Mouse (Mus musculus) forebrain, embryonic 16.5 days (tissue): ENCODE data around the gene Krt27. TPM values are rescaled to one million over a fixed set of nuclear protein-coding genes. Genes with fewer than 3 reads are reported as not detected.

Source experiments
- ATAC-seq: fragments of 200-750 bp; cut with Nextera tagmentation; 2 replicates; pipeline ENCODE4 v1.8.0; 2017; ENCODE audit warnings: mild to moderate bottlenecking, moderate library complexity
- H3K27ac ChIP-seq: fragments of 300-500 bp; sonication (generic); 2 replicates; pipeline ENCODE4 v1.5.1; 2014; ENCODE audit warnings: low read length, control low read depth
- H3K27me3 ChIP-seq: fragments of 300-500 bp; sonication (generic); replicated peaks from 2 replicates; pipeline ENCODE4 v1.6.1; 2014; ENCODE audit warnings: low read length; ENCODE audit not compliant: control insufficient read depth, insufficient read depth
- H3K36me3 ChIP-seq: fragments of 300-500 bp; sonication (generic); 2 replicates; pipeline ENCODE4 v1.6.1; 2014; ENCODE audit not compliant: control insufficient read depth, insufficient read depth
- H3K4me1 ChIP-seq: fragments of 300-500 bp; sonication (generic); replicated peaks from 2 replicates; pipeline ENCODE4 v1.6.1; 2014; ENCODE audit warnings: low read length; ENCODE audit not compliant: control insufficient read depth, insufficient read depth
- H3K4me2 ChIP-seq: fragments of 300-500 bp; sonication (generic); 2 replicates; pipeline ENCODE4 v1.6.1; 2014; ENCODE audit warnings: mild to moderate bottlenecking, low read length, control low read depth
- H3K4me3 ChIP-seq: fragments of 300-500 bp; sonication (generic); replicated peaks from 2 replicates; pipeline ENCODE4 v1.5.1; 2014; ENCODE audit warnings: mild to moderate bottlenecking, low read length, control low read depth
- H3K9ac ChIP-seq: fragments of 300-500 bp; sonication (generic); replicated peaks from 2 replicates; pipeline ENCODE4 v1.6.1; 2014; ENCODE audit warnings: low read depth, low read length, control low read depth
- H3K9me3 ChIP-seq: fragments of 300-500 bp; sonication (generic); 2 replicates; pipeline ENCODE4 v1.6.1; 2016; ENCODE audit warnings: low read length; ENCODE audit not compliant: control insufficient read depth
- WGBS: fragments of 180-500 bp; shearing (Covaris S2); extraction: QIAGEN DNeasy Blood & Tissue Kit; methylation state at CpG from one replicate; pipeline ENCODE4 v1.1.7; 2014; 5-methylcytosine and 5-hydroxymethylcytosine counted together
- polyA plus RNA-seq: library from polyadenylated mRNA; unstranded; fragments of >200 nt; fragmentation: Nextera tagmentation; extraction: Ambion mirVana; gene quantifications from 2 replicates; pipeline ENCODE4 v1.2.1, GENCODE M21; 2015

Gene Krt27
- not detected in 2 replicates for polyA plus RNA-seq

DNA sequence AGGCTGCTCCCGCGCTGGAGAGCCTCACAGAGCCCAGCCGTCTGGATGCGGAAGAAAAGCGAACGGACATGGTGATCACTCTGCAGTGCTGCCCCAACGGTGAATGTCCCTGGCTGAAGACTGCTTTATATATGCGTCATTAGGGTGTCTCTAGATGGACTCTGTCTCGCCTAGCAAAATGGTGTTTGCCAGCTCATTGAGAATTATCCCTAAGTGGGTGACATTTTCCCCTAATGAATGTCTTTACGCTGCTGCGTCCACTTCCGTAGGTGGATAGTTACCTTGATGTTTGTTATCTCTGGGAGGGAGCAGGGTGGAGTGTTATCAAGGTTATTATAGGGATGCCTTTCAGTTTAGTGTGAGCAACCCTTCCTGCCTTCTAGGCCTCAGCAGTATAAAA lies at the start of gene Krt27:
TSS of gene Krt27 (minus strand) at position 101 of the 400 bp plus-strand sequence.
- Histone ChIP-seq H3K4me2 (no peak within 1 kb of the TSS), H3K9me3 (no peaks in the 10 kb centered on the region), H3K4me3 (no peak within 1 kb of the TSS), H3K27me3 (no peaks in the 10 kb centered on the region), H3K27ac (no peak within 1 kb of the TSS), H3K9ac (no peak within 1 kb of the TSS), H3K4me1 (no peaks in the 10 kb centered on the region), H3K36me3 (no peaks in the 10 kb centered on the region)
- no peak for ATAC-seq
- 82% methylated on average over 12 of the region's 12 CpGs for WGBS

DNA sequence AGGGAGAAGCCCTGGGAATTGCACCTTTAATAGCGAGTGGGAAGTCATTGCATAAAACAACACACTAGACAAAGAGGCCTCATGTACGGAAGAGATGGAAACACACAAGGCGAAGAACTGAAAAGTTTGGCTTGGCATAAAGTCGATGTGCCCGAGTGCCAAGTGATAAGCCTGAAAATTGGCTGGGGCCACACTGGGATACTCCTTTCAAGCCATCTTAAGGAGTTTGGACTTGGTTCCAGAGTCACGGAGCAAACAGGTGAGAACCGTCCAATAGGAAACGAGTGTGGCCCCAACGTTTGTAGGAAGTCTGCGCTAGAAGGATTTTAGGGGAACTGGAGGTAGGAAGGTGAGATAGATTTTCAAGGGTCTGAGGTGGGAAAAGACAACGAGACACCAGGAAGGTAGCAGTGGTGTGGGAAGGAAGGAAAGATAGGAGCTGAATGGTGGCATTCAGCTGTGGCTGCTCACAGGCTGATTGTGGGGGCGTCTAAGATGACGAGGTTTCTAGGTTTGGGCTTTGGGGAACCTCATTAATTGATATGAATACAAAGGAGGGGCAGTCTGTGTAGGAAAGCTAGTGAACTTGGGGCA lies 49.1 kb upstream of the Krt27 start:
- no peaks in the 10 kb centered on the region for H3K27me3 ChIP-seq
- 88% methylated on average over 13 of the region's 13 CpGs for WGBS
- H3K36me3 ChIP-seq: no peaks in the 10 kb centered on the region
- no peaks in the 10 kb centered on the region for H3K4me1 ChIP-seq
- no peaks in the 10 kb centered on the region for H3K9me3 ChIP-seq
- H3K27ac ChIP-seq: no peak overlapping the region
- H3K4me3 ChIP-seq: no peak overlapping the region
- H3K9ac ChIP-seq: no peak overlapping the region
- H3K4me2 ChIP-seq: no peak overlapping the region
- ATAC-seq: no peak

DNA sequence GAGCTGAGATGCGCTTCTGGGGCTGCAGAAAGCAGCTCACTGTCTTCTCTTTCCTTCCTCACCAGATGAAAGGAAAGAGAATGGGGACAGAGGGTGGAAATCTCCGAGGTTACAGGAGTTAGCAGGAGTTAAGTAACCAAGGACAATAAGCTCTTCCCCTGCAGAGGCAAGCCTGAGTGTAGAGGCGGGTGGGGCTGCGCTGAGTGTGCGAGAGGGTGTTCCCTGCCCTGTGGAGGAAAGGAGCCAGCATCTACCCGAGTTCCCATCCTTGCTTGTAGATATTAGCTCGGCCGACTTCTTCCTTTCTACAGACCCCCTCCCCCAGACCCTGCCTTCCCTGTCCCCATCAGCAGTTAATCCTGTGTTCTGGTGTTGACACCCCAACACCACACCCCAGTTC lies 47.9 kb upstream of the Krt27 start:
- Histone ChIP-seq H3K27me3 (no peaks in the 10 kb centered on the region), H3K4me2 (no peak overlapping the region), H3K9me3 (no peaks in the 10 kb centered on the region), H3K9ac (no peak overlapping the region), H3K4me1 (no peaks in the 10 kb centered on the region), H3K36me3 (no peaks in the 10 kb centered on the region), H3K27ac (no peak overlapping the region), H3K4me3 (no peak overlapping the region)
- no peak for ATAC-seq
- 55% methylated on average over 8 of the region's 8 CpGs for WGBS

- H3K27me3 ChIP-seq: no peaks in the 10 kb centered on the region
- H3K36me3 ChIP-seq: no peaks in the 10 kb centered on the region
- H3K4me3 ChIP-seq: no peak overlapping the region
- whole genome bisulfite sequencing: 77% methylated on average over 3 of the region's 3 CpGs
- no peak overlapping the region for H3K4me2 ChIP-seq
- H3K9me3 ChIP-seq: no peaks in the 10 kb centered on the region
- no peak overlapping the region for H3K9ac ChIP-seq
- no peaks in the 10 kb centered on the region for H3K4me1 ChIP-seq
- H3K27ac ChIP-seq: no peak overlapping the region
- no peak for ATAC-seq
These were observed 47.2 kb upstream of the Krt27 start for GRCm38 (mm10) chr11:99398084-99398483.

DNA sequence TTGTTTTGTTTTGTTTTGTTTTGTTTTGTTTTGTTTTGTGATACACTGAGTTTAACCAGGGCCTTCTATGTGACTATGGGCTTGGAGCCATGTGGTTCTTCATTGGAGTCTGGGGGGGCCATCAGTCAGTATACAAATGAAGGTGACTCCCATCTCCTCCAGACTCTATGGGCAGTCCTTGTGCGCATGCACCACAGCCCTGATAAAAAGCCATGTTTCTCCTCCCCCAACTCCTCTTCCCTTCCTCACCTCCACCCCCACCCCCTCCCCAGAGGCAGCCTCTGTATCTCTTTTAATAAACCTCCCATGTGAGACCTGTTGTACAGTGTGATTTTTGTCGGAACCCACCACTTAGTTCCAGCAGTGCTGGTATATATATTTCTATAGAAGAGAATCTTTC lies 45.8 kb upstream of the Krt27 start:
- no peak overlapping the region for H3K9ac ChIP-seq
- H3K27ac ChIP-seq: no peak overlapping the region
- no peaks in the 10 kb centered on the region for H3K27me3 ChIP-seq
- 38% methylated on average over 2 of the region's 2 CpGs for WGBS
- ATAC-seq: no peak
- H3K9me3 ChIP-seq: no peaks in the 10 kb centered on the region
- H3K4me3 ChIP-seq: no peak overlapping the region
- no peaks in the 10 kb centered on the region for H3K36me3 ChIP-seq
- H3K4me1 ChIP-seq: no peaks in the 10 kb centered on the region
- no peak overlapping the region for H3K4me2 ChIP-seq

- no peaks in the 10 kb centered on the region for H3K9me3 ChIP-seq
- no peaks in the 10 kb centered on the region for H3K27me3 ChIP-seq
- H3K27ac ChIP-seq: no peak overlapping the region
- H3K36me3 ChIP-seq: no peaks in the 10 kb centered on the region
- WGBS: 2% methylated on average over 3 of the region's 3 CpGs
- no peak for ATAC-seq
- H3K4me3 ChIP-seq: no peak overlapping the region
- H3K4me1 ChIP-seq: no peaks in the 10 kb centered on the region
- no peak overlapping the region for H3K4me2 ChIP-seq
- no peak overlapping the region for H3K9ac ChIP-seq
These were observed 45.1 kb upstream of the Krt27 start for GRCm38 (mm10) chr11:99396034-99396433.

DNA sequence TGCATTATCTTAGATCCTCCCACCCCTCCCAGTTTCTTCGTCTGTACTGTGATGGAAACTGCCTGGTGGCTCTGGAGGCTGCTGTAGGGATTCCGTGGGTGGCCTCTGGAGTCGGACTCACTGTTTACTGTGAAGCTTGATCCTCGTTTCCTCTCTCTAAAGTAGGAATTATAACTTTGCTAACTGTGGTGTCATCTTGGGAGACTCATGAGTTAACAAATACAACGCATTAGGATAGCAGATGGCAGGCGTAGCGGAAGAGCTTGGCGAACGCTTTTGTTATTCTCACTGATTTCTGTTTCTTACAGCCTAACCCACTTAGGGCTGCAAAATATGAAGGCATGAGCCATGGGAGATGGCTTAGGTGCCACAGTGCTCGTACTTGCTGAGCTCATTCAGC lies 41.6 kb upstream of the Krt27 start:
- Histone ChIP-seq H3K4me2 (no peak overlapping the region), H3K9me3 (no peaks in the 10 kb centered on the region), H3K27me3 (no peaks in the 10 kb centered on the region), H3K36me3 (no peaks in the 10 kb centered on the region), H3K27ac (0 out of 2 replicates have a peak overlapping the region, but pooled peaks have one; percentile 29), H3K4me1 (no peaks in the 10 kb centered on the region), H3K4me3 (no peak overlapping the region), H3K9ac (no peak overlapping the region)
- 78% methylated on average over 10 of the region's 10 CpGs for WGBS
- ATAC-seq: no peak

DNA sequence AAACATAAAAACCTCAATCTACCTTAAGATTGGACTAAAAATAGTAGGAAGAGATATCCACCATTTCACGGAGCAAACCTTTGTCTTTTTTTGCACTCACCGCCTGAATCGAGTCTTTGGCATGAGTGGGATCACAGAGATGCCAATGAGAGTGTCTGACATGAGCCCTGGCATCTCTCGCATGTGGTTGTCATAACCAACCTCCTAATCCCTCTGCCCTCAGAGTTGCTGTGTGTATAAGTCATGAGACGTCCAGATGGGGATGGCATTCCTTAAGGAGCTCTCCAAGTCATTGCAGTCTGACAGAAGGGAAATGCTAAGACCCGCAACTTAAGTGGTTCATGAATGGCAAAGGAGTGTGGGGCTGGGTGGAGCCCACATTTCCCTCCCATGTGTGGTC lies 40.5 kb upstream of the Krt27 start:
- H3K4me1 ChIP-seq: 0 out of 2 replicates have a peak, but pooled peaks cover 6% of the 10 kb centered on the region
- no peak overlapping the region for H3K4me2 ChIP-seq
- H3K9ac ChIP-seq: no peak overlapping the region
- H3K9me3 ChIP-seq: no peaks in the 10 kb centered on the region
- no peaks in the 10 kb centered on the region for H3K36me3 ChIP-seq
- 81% methylated on average over 6 of the region's 6 CpGs for WGBS
- ATAC-seq: no peak
- no peak overlapping the region for H3K27ac ChIP-seq
- no peak overlapping the region for H3K4me3 ChIP-seq
- no peaks in the 10 kb centered on the region for H3K27me3 ChIP-seq

- no peak overlapping the region for H3K27ac ChIP-seq
- no peaks in the 10 kb centered on the region for H3K9me3 ChIP-seq
- no peaks in the 10 kb centered on the region for H3K36me3 ChIP-seq
- H3K4me1 ChIP-seq: 0 out of 2 replicates have a peak, but pooled peaks cover 6% of the 10 kb centered on the region
- WGBS: 73% methylated on average over 7 of the region's 7 CpGs
- H3K4me3 ChIP-seq: no peak overlapping the region
- H3K27me3 ChIP-seq: no peaks in the 10 kb centered on the region
- no peak overlapping the region for H3K4me2 ChIP-seq
- H3K9ac ChIP-seq: no peak overlapping the region
- ATAC-seq: no peak
These were observed 40.0 kb upstream of the Krt27 start for GRCm38 (mm10) chr11:99390866-99391265.

DNA sequence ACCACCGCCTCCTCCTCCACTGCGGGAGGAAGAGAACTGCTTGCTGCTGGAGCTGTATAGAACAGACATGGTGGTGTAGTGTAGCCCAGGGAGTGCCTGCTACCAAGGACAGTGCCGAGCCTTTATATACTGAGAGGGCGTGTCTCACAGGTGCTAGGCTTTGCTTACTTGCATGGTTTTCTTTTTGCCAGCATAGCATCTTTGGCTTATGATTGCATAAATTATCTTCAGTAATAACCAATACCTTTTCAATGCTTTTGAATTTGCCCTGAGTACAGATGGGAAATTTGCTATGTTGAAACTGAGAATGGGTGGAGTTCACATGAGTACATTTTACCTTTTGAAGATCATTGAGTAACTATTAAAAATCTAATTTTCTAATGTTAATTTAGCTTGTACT lies 38.4 kb upstream of the Krt27 start, which contains the start of gene Krt10:
TSS of gene Krt10 (minus strand) at position 101 of the 400 bp plus-strand sequence.
- H3K4me2 ChIP-seq: no peak within 1 kb of the TSS
- no peaks in the 10 kb centered on the region for H3K36me3 ChIP-seq
- 93% methylated on average over 4 of the region's 4 CpGs for WGBS
- H3K9me3 ChIP-seq: no peaks in the 10 kb centered on the region
- H3K9ac ChIP-seq: no peak within 1 kb of the TSS
- ATAC-seq: no peak
- no peaks in the 10 kb centered on the region for H3K27me3 ChIP-seq
- H3K4me1 ChIP-seq: 0 out of 2 replicates have a peak, but pooled peaks cover 6% of the 10 kb centered on the region
- no peak within 1 kb of the TSS for H3K27ac ChIP-seq
- H3K4me3 ChIP-seq: no peak within 1 kb of the TSS
